Mouse (Mus musculus) gastrocnemius, adult 2 months (tissue): Measurements from ENCODE around the gene Unc13d. TPM values are rescaled to one million over a fixed set of nuclear protein-coding genes. Genes with fewer than 3 reads are reported as not detected.

Experiments used
- DNase-seq: peaks from one replicate; pipeline ENCODE4 v3.0.0; 2022
- H3K27ac ChIP-seq: fragments of 200-600 bp; 2 replicates; pipeline ENCODE4 v1.8.1; 2022; ENCODE audit warnings: mild to moderate bottlenecking
- H3K4me3 ChIP-seq: fragments of 200-600 bp; 2 replicates; pipeline ENCODE4 v1.8.1; 2022; ENCODE audit warnings: mild to moderate bottlenecking, moderate library complexity
- CTCF ChIP-seq: fragments of 200-600 bp; IDR thresholded peaks from 2 replicates; pipeline ENCODE4 v1.8.1; 2022; ENCODE audit warnings: antibody characterized with exemption, mild to moderate bottlenecking, moderate library complexity
- intact Hi-C: fragments of 180-260 bp; cut with DNase I; formaldehyde crosslinking; loops from one replicate; pipeline ENCODE4 v1.15.1; 2025
- total RNA-seq, 2 experiments: library from RNA; stranded (reverse); gene quantifications; 2 replicates each; pipeline ENCODE4 v1.2.3; 2021

Unc13d gene
- total RNA-seq, 2 experiments from 2014 or later: 0.13 to 0.50 TPM

- intact Hi-C loops: no loop called here
- no peak for DNase-seq
- H3K27ac ChIP-seq: peak overlapping the region; percentile 91
- TF ChIP-seq CTCF: no peak
- H3K4me3 ChIP-seq: peak overlapping the region; percentile 93
Observed at GRCm38 (mm10) chr11:116107777-116108285, 30.1 kb upstream of the Unc13d start.

GRCm38 (mm10) chr11:116106963-116107776 lies 29.4 kb upstream of the Unc13d start:
- no peak for DNase-seq
- TF ChIP-seq CTCF: peak; percentile 27
- Histone ChIP-seq H3K4me3 (peak overlapping the region; percentile 93), H3K27ac (peak overlapping the region; percentile 91)
- intact Hi-C loops: no loop called here

- intact Hi-C loops: no loop called here
Observed at GRCm38 (mm10) chr11:116106154-116106962, 28.6 kb upstream of the Unc13d start.

GRCm38 (mm10) chr11:116105065-116105464 lies 27.3 kb upstream of the Unc13d start:
- DNase-seq: no peak
- Histone ChIP-seq H3K27ac (peak overlapping the region; percentile 91), H3K4me3 (no peak overlapping the region)
- intact Hi-C loops: no loop called here
- TF ChIP-seq CTCF: no peak

More at GRCm38 (mm10) chr11:116106154-116106962, 28.6 kb upstream of the Unc13d start:
- H3K4me3 ChIP-seq: peak overlapping the region; percentile 93
- DNase-seq: no peak
- TF ChIP-seq CTCF: no peak
- H3K27ac ChIP-seq: peak overlapping the region; percentile 91

GRCm38 (mm10) chr11:116104006-116104646 lies 26.4 kb upstream of the Unc13d start:
- intact Hi-C loops: no loop called here
- Histone ChIP-seq H3K4me3 (peak overlapping the region; percentile 41), H3K27ac (peak overlapping the region; percentile 91)
- TF ChIP-seq CTCF: no peak
- peak; percentile 82 for DNase-seq

- H3K27ac ChIP-seq: peak overlapping the region; percentile 91
- TF ChIP-seq CTCF: no peak
- intact Hi-C loops: no loop called here
- DNase-seq: no peak
- peak overlapping the region; percentile 41 for H3K4me3 ChIP-seq
Observed at GRCm38 (mm10) chr11:116103572-116103971, 25.8 kb upstream of the Unc13d start.

GRCm38 (mm10) chr11:116102472-116102871 lies 24.7 kb upstream of the Unc13d start:
- intact Hi-C loops: no loop called here
- Histone ChIP-seq H3K27ac (peak overlapping the region; percentile 91), H3K4me3 (peak overlapping the region; percentile 49)
- no peak for DNase-seq
- TF ChIP-seq CTCF: no peak

- intact Hi-C loops: no loop called here
- TF ChIP-seq CTCF: no peak
- peak overlapping the region; percentile 91 for H3K27ac ChIP-seq
- H3K4me3 ChIP-seq: peak overlapping the region; percentile 49
- peak; percentile 81 for DNase-seq
Observed at GRCm38 (mm10) chr11:116101931-116102381, 24.2 kb upstream of the Unc13d start.

GRCm38 (mm10) chr11:116100839-116101238 lies 23.1 kb upstream of the Unc13d start:
- no peak for DNase-seq
- no peak for TF ChIP-seq CTCF
- peak overlapping the region; percentile 91 for H3K27ac ChIP-seq
- no peak overlapping the region for H3K4me3 ChIP-seq
- intact Hi-C loops: no loop called here

- intact Hi-C loops: no loop called here
- H3K4me3 ChIP-seq: no peak overlapping the region; the same call in 1 of the 2 replicates
- TF ChIP-seq CTCF: no peak
- DNase-seq: peak; percentile 90
- H3K27ac ChIP-seq: peak overlapping the region; percentile 91
Observed at GRCm38 (mm10) chr11:116100385-116100784, 22.6 kb upstream of the Unc13d start.

- no peak for DNase-seq
- TF ChIP-seq CTCF: no peak
- H3K4me3 ChIP-seq: peak overlapping the region; percentile 37
- H3K27ac ChIP-seq: peak overlapping the region; percentile 91
- intact Hi-C loops: no loop called here
Observed at GRCm38 (mm10) chr11:116099462-116099861, 21.7 kb upstream of the Unc13d start.
